13 mouse cellular contexts compared by ENCODE assay signal in genomic region chr2:4399721-4400120, GRCm38 (mm10).
A peak's percentile ranks its signal among the peaks of the same experiment; 100 is the strongest.
DNase-seq lines count a peak whose midpoint lies in the region; ATAC-seq and TF ChIP-seq lines count a peak whose summit lies in the region.
"Had no signal": no experiment of that assay in that cellular context is flagged by ENCODE, and none has a peak within 500 bp of the region (broad histone marks: within the 10 kb centered on the region; RNA-seq: fewer than 3 reads in every experiment).

No protein-coding gene starts in this region.

- H3K9ac ChIP-seq in embryonic facial prominence, embryonic 14.5 days (ENCODE audit: low read depth, low read length) = no peak overlapping the region
- no peak overlapping the region for H3K9ac ChIP-seq in midbrain, postnatal 0 days (replicated peaks; ENCODE audit: low read length, poor library complexity, severe bottlenecking)
- H3K9ac ChIP-seq: liver, embryonic 13.5 days had no signal

- H3K27me3 ChIP-seq in embryonic facial prominence, embryonic 14.5 days (replicated peaks; ENCODE audit: control insufficient read depth, insufficient read depth, low read length) = no peaks in the 10 kb centered on the region
- H3K27me3 ChIP-seq in limb, embryonic 10.5 days (ENCODE audit: low read depth, poor library complexity, severe bottlenecking) = no peaks in the 10 kb centered on the region
- H3K27me3 ChIP-seq in midbrain, postnatal 0 days (ENCODE audit: insufficient read depth, low read length) = no peaks in the 10 kb centered on the region

- H3K4me1 ChIP-seq in embryonic facial prominence, embryonic 14.5 days (ENCODE audit: control insufficient read depth, insufficient read depth, low read length) = peaks cover 31% of the 10 kb centered on the region
- peaks cover 51% of the 10 kb centered on the region for H3K4me1 ChIP-seq in limb, embryonic 10.5 days
- H3K4me1 ChIP-seq in midbrain, postnatal 0 days (ENCODE audit: insufficient read depth, low read length) = peaks cover 15% of the 10 kb centered on the region
- H3K4me1 ChIP-seq: liver, embryonic 13.5 days had no signal

- no peak overlapping the region for H3K4me2 ChIP-seq in embryonic facial prominence, embryonic 14.5 days (ENCODE audit: low read depth, low read length)
- H3K4me2 ChIP-seq in midbrain, postnatal 0 days (ENCODE audit: low read depth, low read length, poor library complexity, severe bottlenecking) = no peak overlapping the region
- H3K4me2 ChIP-seq: liver, embryonic 13.5 days had no signal

- 47% methylated on average over 1 of the region's 1 CpGs for WGBS in embryonic facial prominence, embryonic 14.5 days
- WGBS in limb, embryonic 10.5 days = 52% methylated on average over 1 of the region's 1 CpGs
- WGBS in midbrain, postnatal 0 days = 71% methylated on average over 1 of the region's 1 CpGs

- DNase-seq in heart, adult 11 months = peak; percentile 46
- DNase-seq in heart, adult 18-20 months = no peak
- DNase-seq in embryonic facial prominence, embryonic 14.5 days (ENCODE audit: low spot score) = peak; percentile 32
- no peak for DNase-seq in limb, embryonic 10.5 days (ENCODE audit: low spot score)
- DNase-seq in midbrain, postnatal 0 days (ENCODE audit: low spot score) = no peak
- DNase-seq in cerebellum, postnatal 36 days = no peak
- DNase-seq in yolk sac, embryonic 10.5 days (ENCODE audit: low spot score) = no peak
- DNase-seq in spleen, adult 12 weeks (ENCODE audit: low spot score) = no peak
- DNase-seq: cerebellum, adult 11 months; liver, embryonic 13.5 days; thymus, adult 2 months had no signal

- no peak for ATAC-seq in embryonic facial prominence, embryonic 14.5 days (ENCODE audit: low read depth)
- ATAC-seq in midbrain, postnatal 0 days (ENCODE audit: low FRiP score) = no peak
- ATAC-seq: intestine, postnatal 0 days had no signal

- no peaks in the 10 kb centered on the region for H3K9me3 ChIP-seq in embryonic facial prominence, embryonic 14.5 days (ENCODE audit: control insufficient read depth, low read length)
- H3K9me3 ChIP-seq in limb, embryonic 10.5 days (replicated peaks) = no peaks in the 10 kb centered on the region
- no peaks in the 10 kb centered on the region for H3K9me3 ChIP-seq in midbrain, postnatal 0 days (ENCODE audit: low read length)
- H3K9me3 ChIP-seq: liver, embryonic 13.5 days had no signal

- H3K4me3 ChIP-seq in embryonic facial prominence, embryonic 14.5 days (ENCODE audit: low read depth, low read length) = no peak overlapping the region
- no peak overlapping the region for H3K4me3 ChIP-seq in limb, embryonic 10.5 days
- no peak overlapping the region for H3K4me3 ChIP-seq in midbrain, postnatal 0 days (ENCODE audit: low read depth, low read length)
- H3K4me3 ChIP-seq: layer of hippocampus, adult 2 months; liver, embryonic 13.5 days had no signal

- peak overlapping the region; percentile 96; the same call in 1 of the 2 replicates for H3K27ac ChIP-seq in embryonic facial prominence, embryonic 14.5 days (replicated peaks; ENCODE audit: low read depth, low read length)
- peak overlapping the region; percentile 32 for H3K27ac ChIP-seq in limb, embryonic 10.5 days
- peak overlapping the region; percentile 96; the same call in 1 of the 2 replicates for H3K27ac ChIP-seq in midbrain, postnatal 0 days (ENCODE audit: low read depth, low read length)
- H3K27ac ChIP-seq: layer of hippocampus, adult 2 months; liver, embryonic 13.5 days had no signal

- no peaks in the 10 kb centered on the region for H3K36me3 ChIP-seq in embryonic facial prominence, embryonic 14.5 days (ENCODE audit: control insufficient read depth, insufficient read depth, low read length)
- peaks cover 12% of the 10 kb centered on the region for H3K36me3 ChIP-seq in limb, embryonic 10.5 days
- no peaks in the 10 kb centered on the region for H3K36me3 ChIP-seq in midbrain, postnatal 0 days (ENCODE audit: insufficient read depth, low read length)
- H3K36me3 ChIP-seq: liver, embryonic 13.5 days had no signal

- TF ChIP-seq CTCF in midbrain, postnatal 0 days (IDR thresholded peaks at IDR 0.05) = no peak

Comparison
In these comparisons a context has a peak if more than half of its experiments do, and no peak if none do; other contexts are left out.
1. DNase-seq: peak in heart, adult 11 months (single experiment) and embryonic facial prominence, embryonic 14.5 days (single experiment); none in heart, adult 18-20 months (0 of 2), limb, embryonic 10.5 days (single experiment), midbrain, postnatal 0 days (single experiment), cerebellum, postnatal 36 days (0 of 2), yolk sac, embryonic 10.5 days (single experiment) and spleen, adult 12 weeks (single experiment).
2. H3K27ac ChIP-seq: peak in every context shown above with its lines; median percentile 96 in embryonic facial prominence, embryonic 14.5 days; 96 in midbrain, postnatal 0 days; 32 in limb, embryonic 10.5 days.